Mouse (Mus musculus) lung, postnatal 0 days (tissue): ENCODE results near the gene Sumf1. TPM values are rescaled to one million over a fixed set of nuclear protein-coding genes. Genes with fewer than 3 reads are reported as not detected.
A peak's percentile ranks its signal among the peaks of the same experiment; 100 is the strongest.

Experiments
- ATAC-seq: fragments of 200-750 bp; cut with Nextera tagmentation; 2 replicates; pipeline ENCODE4 v1.8.0; 2017; ENCODE audit warnings: moderate library complexity
- DNase-seq: peaks from one replicate; pipeline ENCODE4 v3.0.0-alpha.2; 2016; ENCODE audit warnings: low spot score
- H3K27ac ChIP-seq: fragments of 300-500 bp; sonication (generic); 2 replicates; pipeline ENCODE4 v1.5.1; 2014; ENCODE audit warnings: antibody characterized with exemption, mild to moderate bottlenecking, low read length, mixed read lengths
- H3K27me3 ChIP-seq: fragments of 300-500 bp; sonication (generic); replicated peaks from 2 replicates; pipeline ENCODE4 v1.6.1; 2014; ENCODE audit warnings: low read length, mixed read lengths; ENCODE audit not compliant: insufficient read depth
- H3K36me3 ChIP-seq: fragments of 300-500 bp; sonication (generic); 2 replicates; pipeline ENCODE4 v1.6.1; 2014; ENCODE audit warnings: low read length, mixed read lengths; ENCODE audit not compliant: insufficient read depth
- H3K4me1 ChIP-seq: fragments of 300-500 bp; sonication (generic); 2 replicates; pipeline ENCODE4 v1.6.1; 2014; ENCODE audit warnings: antibody characterized with exemption, low read depth, low read length, mixed read lengths; ENCODE audit not compliant: insufficient read depth
- H3K4me2 ChIP-seq: fragments of 300-500 bp; sonication (generic); replicated peaks from 2 replicates; pipeline ENCODE4 v1.6.1; 2014; ENCODE audit warnings: low read depth, mild to moderate bottlenecking, low read length, moderate library complexity, mixed read lengths
- H3K4me3 ChIP-seq: fragments of 300-500 bp; sonication (generic); 2 replicates; pipeline ENCODE4 v1.5.1; 2014; ENCODE audit warnings: low read depth, low read length
- H3K9ac ChIP-seq: fragments of 300-500 bp; sonication (generic); replicated peaks from 2 replicates; pipeline ENCODE4 v1.6.1; 2014; ENCODE audit warnings: low read depth, mild to moderate bottlenecking
- H3K9me3 ChIP-seq: fragments of 300-500 bp; sonication (generic); 2 replicates; pipeline ENCODE4 v1.6.1; 2016; ENCODE audit warnings: low read length, mixed read lengths
- CTCF ChIP-seq: IDR thresholded peaks from 2 replicates; pipeline ENCODE4 v1.5.1; 2016; ENCODE audit warnings: antibody characterized with exemption, mild to moderate bottlenecking
- EP300 ChIP-seq: IDR thresholded peaks from 2 replicates; pipeline ENCODE4 v1.6.1; 2016; ENCODE audit warnings: antibody characterized with exemption, mild to moderate bottlenecking, control low read depth
- WGBS: fragments of 180-500 bp; shearing (Covaris S2); extraction: QIAGEN DNeasy Blood & Tissue Kit; methylation state at CpG from one replicate; pipeline ENCODE4 v1.1.7; 2014; 5-methylcytosine and 5-hydroxymethylcytosine counted together
- polyA plus RNA-seq: library from polyadenylated mRNA; unstranded; fragments of >200 nt; fragmentation: Nextera tagmentation; extraction: Ambion mirVana; gene quantifications from 2 replicates; pipeline ENCODE4 v1.2.1, GENCODE M21; 2015

The Sumf1 gene
- polyA plus RNA-seq, 1 experiment from 2014 or later: 33.4 TPM

DNA sequence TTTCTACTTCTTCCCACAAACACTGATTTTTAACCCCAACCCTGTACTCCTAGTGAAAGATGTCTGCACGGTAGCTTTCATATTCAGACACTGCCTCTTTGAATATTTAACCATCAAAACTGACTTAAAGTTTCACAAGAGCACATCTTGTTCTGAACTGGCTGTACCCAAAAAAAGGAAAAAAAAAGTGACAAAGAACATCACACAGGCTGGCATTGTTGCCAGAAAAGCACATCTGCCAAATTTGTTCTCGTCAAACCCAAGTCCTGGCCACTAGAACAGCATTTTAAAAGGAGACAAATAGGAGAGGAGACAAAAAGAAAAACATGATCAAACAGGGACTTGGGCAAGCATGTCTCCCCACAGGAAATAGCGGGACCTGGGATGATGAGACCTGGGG, 91.9 kb downstream of the Sumf1 start:
- DNase-seq (peak; percentile 66), ATAC-seq (peak; percentile 14; the same call in 1 of the 2 replicates)
- TF ChIP-seq CTCF (no peak), EP300 (peak; percentile 95)
- WGBS: 70% methylated on average over 3 of the region's 3 CpGs
- Histone ChIP-seq H3K4me1 (no peaks in the 10 kb centered on the region), H3K9me3 (no peaks in the 10 kb centered on the region), H3K9ac (no peak overlapping the region), H3K27me3 (no peaks in the 10 kb centered on the region), H3K4me3 (no peak overlapping the region), H3K27ac (no peak overlapping the region), H3K4me2 (no peak overlapping the region), H3K36me3 (no peaks in the 10 kb centered on the region)

DNA sequence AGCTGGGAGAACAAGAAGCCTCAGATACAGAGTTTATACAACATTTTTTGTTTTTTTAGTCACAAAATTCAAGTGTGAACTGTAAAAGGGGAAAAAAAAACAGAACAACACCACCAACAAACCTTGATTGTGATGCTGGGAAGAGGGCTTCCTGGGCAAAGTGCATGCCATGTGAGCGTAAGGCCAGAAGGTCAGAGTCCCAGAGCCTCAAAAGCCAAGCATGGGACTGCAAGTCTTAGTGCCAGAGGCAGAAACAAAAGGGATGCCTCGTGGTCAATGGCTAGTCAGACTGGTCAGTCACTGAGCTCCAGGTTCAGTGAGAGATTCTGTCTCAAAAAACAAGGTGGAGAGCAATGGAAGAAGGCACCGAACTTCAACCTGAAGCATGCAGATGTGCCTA, 92.7 kb downstream of the Sumf1 start:
- H3K36me3 ChIP-seq: no peaks in the 10 kb centered on the region
- TF ChIP-seq EP300: no peak
- TF ChIP-seq CTCF: no peak
- no peaks in the 10 kb centered on the region for H3K4me1 ChIP-seq
- no peak overlapping the region for H3K4me2 ChIP-seq
- H3K27ac ChIP-seq: no peak overlapping the region
- WGBS: 73% methylated on average over 3 of the region's 3 CpGs
- ATAC-seq: no peak
- no peaks in the 10 kb centered on the region for H3K9me3 ChIP-seq
- no peak for DNase-seq
- H3K27me3 ChIP-seq: no peaks in the 10 kb centered on the region
- no peak overlapping the region for H3K4me3 ChIP-seq
- no peak overlapping the region for H3K9ac ChIP-seq

DNA sequence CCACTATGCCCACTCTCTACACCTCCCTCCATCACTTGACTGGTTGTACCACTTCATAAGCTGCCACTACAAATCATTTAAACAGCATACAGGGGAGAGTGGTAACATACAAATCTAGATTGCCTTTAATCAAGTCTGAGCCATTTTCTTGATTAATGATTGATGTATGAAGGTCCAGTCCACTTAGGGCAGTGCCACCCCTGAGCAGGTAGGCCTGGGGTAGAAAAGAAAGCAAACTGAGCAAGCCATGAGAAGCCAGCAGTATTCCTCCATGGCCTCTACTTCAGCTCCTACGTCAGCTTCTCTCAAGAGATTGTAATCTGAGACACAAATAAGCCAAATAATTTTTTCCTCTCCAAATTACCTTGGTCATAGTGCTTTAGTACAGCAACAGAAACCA, 94.1 kb downstream of the Sumf1 start:
- WGBS: 67% methylated on average over 1 of the region's 1 CpGs
- Histone ChIP-seq H3K9me3 (no peaks in the 10 kb centered on the region), H3K4me1 (no peaks in the 10 kb centered on the region), H3K27ac (no peak overlapping the region), H3K36me3 (no peaks in the 10 kb centered on the region), H3K9ac (no peak overlapping the region), H3K27me3 (no peaks in the 10 kb centered on the region), H3K4me2 (no peak overlapping the region), H3K4me3 (no peak overlapping the region)
- TF ChIP-seq CTCF (no peak), EP300 (no peak)
- ATAC-seq (no peak), DNase-seq (no peak)

DNA sequence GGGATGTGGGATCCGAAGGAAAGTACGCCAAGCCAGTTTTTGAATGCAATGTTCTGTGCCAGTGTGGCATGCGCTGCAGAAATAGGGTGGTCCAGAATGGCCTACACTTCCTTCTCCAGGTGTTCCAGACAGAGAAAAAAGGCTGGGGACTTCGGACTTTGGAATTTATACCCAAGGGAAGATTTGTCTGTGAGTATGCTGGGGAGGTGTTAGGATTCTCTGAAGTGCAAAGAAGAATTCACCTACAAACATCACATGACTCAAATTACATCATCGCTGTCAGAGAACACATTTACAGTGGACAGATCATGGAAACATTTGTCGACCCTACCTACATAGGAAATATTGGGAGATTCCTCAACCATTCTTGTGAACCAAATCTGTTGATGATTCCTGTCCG, 109.5 kb downstream of the Sumf1 start:
- Histone ChIP-seq H3K9me3 (no peaks in the 10 kb centered on the region), H3K4me2 (no peak overlapping the region), H3K4me3 (no peak overlapping the region), H3K27me3 (no peaks in the 10 kb centered on the region), H3K4me1 (no peaks in the 10 kb centered on the region), H3K27ac (no peak overlapping the region), H3K9ac (no peak overlapping the region), H3K36me3 (0 out of 2 replicates have a peak, but pooled peaks cover 14% of the 10 kb centered on the region)
- 92% methylated on average over 7 of the region's 7 CpGs for WGBS
- no peak for DNase-seq
- no peak for ATAC-seq
- TF ChIP-seq CTCF: no peak
- no peak for TF ChIP-seq EP300

DNA sequence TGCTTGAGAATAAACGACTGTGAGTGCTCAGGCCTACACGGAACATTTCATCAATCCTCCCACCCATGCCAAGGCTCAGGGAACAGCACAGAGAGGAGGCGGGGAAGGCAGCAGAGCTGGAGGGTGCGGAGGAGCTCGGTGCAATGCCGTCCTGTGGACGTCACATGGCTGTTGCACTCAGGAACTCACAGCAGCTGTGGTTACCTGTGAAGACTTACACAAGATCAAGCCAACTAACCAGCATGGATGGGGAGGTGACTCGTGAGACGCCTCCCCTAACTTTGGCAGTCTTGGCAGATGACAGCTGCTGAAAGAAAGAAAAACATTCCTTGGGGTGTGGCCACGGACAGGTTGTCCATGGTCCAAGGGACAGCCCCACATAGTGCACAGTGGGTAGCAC, 110.8 kb downstream of the Sumf1 start:
- WGBS: 87% methylated on average over 10 of the region's 10 CpGs
- ATAC-seq: no peak

DNA sequence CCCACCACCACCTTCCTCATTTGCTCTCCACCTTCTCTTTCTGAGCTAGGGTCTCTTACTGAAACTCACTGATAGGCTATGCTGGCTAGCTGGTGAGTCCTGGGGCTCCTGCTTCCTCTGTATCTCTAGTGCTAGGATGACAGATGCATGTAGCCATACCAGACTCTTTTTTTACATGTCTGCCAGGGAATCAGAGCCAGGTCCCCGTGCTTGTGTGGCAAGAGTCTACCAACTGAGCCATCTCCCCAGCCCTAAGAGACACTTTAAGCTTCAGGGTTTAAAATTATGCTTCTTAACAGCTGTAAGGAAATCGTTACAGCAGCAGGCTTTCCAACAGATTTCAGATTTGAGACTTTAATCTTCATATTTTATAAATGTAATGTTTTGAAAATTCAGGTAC, 111.5 kb downstream of the Sumf1 start:
- no peaks in the 10 kb centered on the region for H3K9me3 ChIP-seq
- no peaks in the 10 kb centered on the region for H3K4me1 ChIP-seq
- 80% methylated on average over 2 of the region's 2 CpGs for WGBS
- TF ChIP-seq EP300 (no peak), CTCF (no peak)
- no peak overlapping the region for H3K9ac ChIP-seq
- no peak overlapping the region for H3K27ac ChIP-seq
- no peak for ATAC-seq
- 0 out of 2 replicates have a peak, but pooled peaks cover 14% of the 10 kb centered on the region for H3K36me3 ChIP-seq
- no peak overlapping the region for H3K4me3 ChIP-seq
- no peak for DNase-seq
- no peaks in the 10 kb centered on the region for H3K27me3 ChIP-seq
- H3K4me2 ChIP-seq: no peak overlapping the region

More for the DNA sequence above, 110.8 kb downstream of the Sumf1 start:
- Histone ChIP-seq H3K27ac (no peak overlapping the region), H3K4me2 (no peak overlapping the region), H3K27me3 (no peaks in the 10 kb centered on the region), H3K4me1 (no peaks in the 10 kb centered on the region), H3K36me3 (0 out of 2 replicates have a peak, but pooled peaks cover 14% of the 10 kb centered on the region), H3K9ac (no peak overlapping the region), H3K4me3 (no peak overlapping the region), H3K9me3 (no peaks in the 10 kb centered on the region)
- TF ChIP-seq CTCF (no peak), EP300 (no peak)
- DNase-seq: no peak

DNA sequence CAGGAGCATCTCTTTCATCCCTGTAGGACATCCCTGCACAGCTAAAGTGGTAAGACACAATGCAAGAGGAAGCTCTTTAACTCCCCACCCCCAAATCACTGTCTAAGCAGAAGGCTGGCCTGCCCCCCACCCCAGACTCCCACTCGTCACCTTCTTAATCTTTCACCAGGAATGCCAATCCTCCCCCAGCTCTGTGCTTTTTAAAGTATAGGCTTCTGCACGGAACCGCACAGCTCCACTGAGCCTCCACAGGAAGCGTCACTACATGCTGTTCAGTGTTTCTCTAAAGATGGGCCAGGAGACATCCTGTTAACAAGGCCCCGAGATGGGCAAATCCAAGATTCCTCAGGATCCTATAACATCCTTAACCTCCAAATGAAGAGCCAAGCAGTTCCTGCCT, 112.3 kb downstream of the Sumf1 start:
- Histone ChIP-seq H3K27me3 (no peaks in the 10 kb centered on the region), H3K9ac (no peak overlapping the region), H3K36me3 (0 out of 2 replicates have a peak, but pooled peaks cover 14% of the 10 kb centered on the region), H3K27ac (no peak overlapping the region), H3K9me3 (no peaks in the 10 kb centered on the region), H3K4me1 (no peaks in the 10 kb centered on the region), H3K4me3 (no peak overlapping the region), H3K4me2 (no peak overlapping the region)
- DNase-seq: no peak
- no peak for ATAC-seq
- 85% methylated on average over 5 of the region's 5 CpGs for WGBS
- TF ChIP-seq EP300: no peak
- no peak for TF ChIP-seq CTCF
